ENCODE assay signal across 21 mouse cellular contexts in the genomic region with DNA sequence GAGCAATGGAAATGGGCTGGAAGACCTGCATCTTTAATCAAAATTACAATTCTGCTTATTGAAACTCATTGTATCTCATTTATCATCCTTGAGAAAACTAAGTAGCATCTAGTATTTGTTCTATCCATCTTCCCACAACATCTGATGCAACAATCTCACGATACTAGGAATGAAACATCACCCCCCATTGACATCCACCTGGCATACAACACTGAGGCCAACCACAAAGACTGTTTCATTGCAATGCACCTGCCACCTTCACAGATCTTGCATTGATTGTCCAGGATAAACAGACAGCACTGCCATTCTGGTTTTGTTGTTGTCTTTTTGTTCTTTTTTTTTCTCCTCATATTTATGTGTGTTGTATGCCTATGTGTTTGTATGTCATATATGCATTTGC.
DNase-seq lines count a peak whose midpoint lies in the region; ATAC-seq and TF ChIP-seq lines count a peak whose summit lies in the region.
"Had no signal": no experiment of that assay in that cellular context is flagged by ENCODE, and none has a peak within 500 bp of the region (broad histone marks: within the 10 kb centered on the region; RNA-seq: fewer than 3 reads in every experiment).

No protein-coding gene starts in this region.

- peak; percentile 36 for DNase-seq in cerebellum, adult 11 months
- peak; percentile 50 to 80 for DNase-seq in cerebellum, adult 2 months
- peak; percentile 42 to 51 for DNase-seq in cerebellum, postnatal 10 days
- DNase-seq in right cerebral cortex, postnatal 10 days (ENCODE audit: low spot score in 2 of 2), result no peak
- no peak for DNase-seq in embryo, embryonic 10.5 days (ENCODE audit: low spot score)
- DNase-seq: adrenal gland, postnatal 14 days; gastrocnemius, postnatal 10 days; heart, adult 18-20 months; heart, postnatal 10 days; heart, postnatal 4 days; kidney, adult 11 months had no signal

- no peak overlapping the region for H3K4me2 ChIP-seq in hindbrain, embryonic 13.5 days
- H3K4me2 ChIP-seq: embryonic facial prominence, embryonic 13.5 days; forebrain, embryonic 12.5 days; hindbrain, embryonic 12.5 days had no signal

- no peaks in the 10 kb centered on the region for H3K9me3 ChIP-seq in hindbrain, embryonic 13.5 days
- H3K9me3 ChIP-seq: embryonic facial prominence, embryonic 13.5 days; forebrain, embryonic 12.5 days; heart, embryonic 10.5 days; hindbrain, embryonic 12.5 days had no signal

- WGBS in cerebellum, adult 2 months, result 7% methylated on average over 1 of the region's 1 CpGs
- 81% methylated on average over 1 of the region's 1 CpGs for WGBS in hindbrain, embryonic 13.5 days

- H3K36me3 ChIP-seq in hindbrain, embryonic 13.5 days, result no peaks in the 10 kb centered on the region
- H3K36me3 ChIP-seq: embryonic facial prominence, embryonic 13.5 days; forebrain, embryonic 12.5 days; heart, embryonic 10.5 days; hindbrain, embryonic 12.5 days had no signal

- no peak for ATAC-seq in hindbrain, embryonic 13.5 days (ENCODE audit: low FRiP score)
- ATAC-seq: activated CD4-positive, CD25-positive, alpha-beta regulatory T cell, adult 4 months; forebrain, embryonic 16.5 days; hindbrain, postnatal 0 days; Patski had no signal

- H3K27me3 ChIP-seq in cerebellum, adult 2 months (ENCODE audit: control insufficient read depth, insufficient read depth, low read length), result no peaks in the 10 kb centered on the region
- H3K27me3 ChIP-seq in hindbrain, embryonic 13.5 days, result no peaks in the 10 kb centered on the region
- H3K27me3 ChIP-seq: CH12.LX; embryonic facial prominence, embryonic 13.5 days; forebrain, embryonic 12.5 days; hindbrain, embryonic 12.5 days had no signal

- TF ChIP-seq POLR2A in cerebellum, adult 2 months (IDR thresholded peaks at IDR 0.05; ENCODE audit: borderline replicate concordance, insufficient read depth, low read length), result no peak

- no peak overlapping the region for H3K9ac ChIP-seq in hindbrain, embryonic 13.5 days
- H3K9ac ChIP-seq: embryonic facial prominence, embryonic 13.5 days; forebrain, embryonic 12.5 days; hindbrain, embryonic 12.5 days had no signal

- no peak overlapping the region for H3K27ac ChIP-seq in cerebellum, adult 2 months (ENCODE audit: insufficient read depth, low read length)
- no peak overlapping the region for H3K27ac ChIP-seq in hindbrain, embryonic 13.5 days
- H3K27ac ChIP-seq: embryonic facial prominence, embryonic 13.5 days; forebrain, embryonic 12.5 days; heart, embryonic 10.5 days; hindbrain, embryonic 12.5 days; hindbrain, postnatal 0 days had no signal

- no peak for TF ChIP-seq CTCF in cerebellum, adult 2 months (IDR thresholded peaks at IDR 0.05; ENCODE audit: borderline replicate concordance, insufficient read depth, low read depth, low read length)

- H3K4me3 ChIP-seq in cerebellum, adult 2 months (replicated peaks; ENCODE audit: insufficient read depth, low read depth, low read length), result no peak overlapping the region
- H3K4me3 ChIP-seq in hindbrain, embryonic 13.5 days, result no peak overlapping the region
- H3K4me3 ChIP-seq: embryonic facial prominence, embryonic 13.5 days; forebrain, embryonic 12.5 days; heart, embryonic 10.5 days; hindbrain, embryonic 12.5 days had no signal

- H3K4me1 ChIP-seq in cerebellum, adult 2 months (ENCODE audit: control insufficient read depth, insufficient read depth, low read length), result peaks cover 4% of the 10 kb centered on the region; the same call in 1 of the 2 replicates
- no peaks in the 10 kb centered on the region for H3K4me1 ChIP-seq in hindbrain, embryonic 13.5 days (replicated peaks)
- H3K4me1 ChIP-seq: embryonic facial prominence, embryonic 13.5 days; forebrain, embryonic 12.5 days; heart, embryonic 10.5 days; hindbrain, embryonic 12.5 days had no signal

Comparison
In these comparisons a context has a peak if more than half of its experiments do, and no peak if none do; other contexts are left out.
1. DNase-seq: peak in cerebellum, adult 11 months (single experiment), cerebellum, adult 2 months (2 of 2) and cerebellum, postnatal 10 days (2 of 2); none in right cerebral cortex, postnatal 10 days (0 of 2) and embryo, embryonic 10.5 days (single experiment).